Mouse (Mus musculus) heart, adult 2 months (tissue): Measurements from ENCODE around the gene Dr1.

Source experiments
- CTCF ChIP-seq: fragments of 200-600 bp; IDR thresholded peaks from 2 replicates; pipeline ENCODE4 v1.8.1; 2022; ENCODE audit warnings: antibody characterized with exemption, mild to moderate bottlenecking, moderate library complexity
- EP300 ChIP-seq: fragments of 200-500 bp; IDR thresholded peaks from 2 replicates; pipeline ENCODE4 v1.6.1; 2011; ENCODE audit warnings: low read depth, low read length, control low read depth; ENCODE audit not compliant: insufficient read depth
- POLR2A ChIP-seq: fragments of 200-500 bp; IDR thresholded peaks from 2 replicates; pipeline ENCODE4 v1.6.1; 2011; ENCODE audit warnings: mild to moderate bottlenecking, low read depth, low read length, control low read depth; ENCODE audit not compliant: insufficient read depth

- TF ChIP-seq CTCF (no peak), EP300 (no peak), POLR2A (no peak)
These were observed 44.6 kb downstream of the Dr1 start for GRCm38 (mm10) chr5:108313065-108313860.
